Mouse (Mus musculus): ENCODE results near the gene Hist2h4.
"Not testable (repeated sequence)": the region's sequence is repeated elsewhere in the genome, so short reads cannot be mapped to it uniquely, and the experiment has no call there.

Gene Hist2h4

DNA sequence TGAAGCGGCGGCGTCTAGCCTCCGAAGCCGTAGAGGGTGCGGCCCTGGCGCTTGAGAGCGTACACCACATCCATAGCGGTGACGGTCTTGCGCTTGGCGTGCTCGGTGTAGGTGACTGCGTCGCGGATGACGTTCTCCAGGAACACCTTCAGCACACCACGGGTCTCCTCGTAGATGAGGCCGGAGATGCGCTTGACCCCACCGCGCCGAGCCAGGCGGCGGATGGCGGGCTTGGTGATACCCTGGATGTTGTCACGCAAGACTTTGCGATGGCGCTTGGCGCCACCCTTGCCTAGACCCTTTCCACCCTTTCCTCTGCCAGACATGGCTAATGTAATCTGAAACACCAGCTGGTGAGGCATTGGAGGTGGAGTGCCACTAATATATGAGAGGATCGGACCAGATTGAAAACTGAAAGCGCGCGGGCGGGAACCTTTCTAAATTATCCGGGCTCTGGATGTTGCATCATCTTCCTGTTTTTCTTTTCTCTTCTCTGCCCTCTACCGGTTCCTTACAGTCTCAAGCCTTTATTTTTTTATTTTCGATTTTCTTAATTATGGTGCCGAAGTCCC, at the start of gene Hist2h4:
TSS of gene Hist2h4 (minus strand) at position 333 of the 572 bp plus-strand sequence.
- in situ Hi-C loops (cut with MboI; ENCODE audit: low sequenced_read_pairs), result no loop called here

DNA sequence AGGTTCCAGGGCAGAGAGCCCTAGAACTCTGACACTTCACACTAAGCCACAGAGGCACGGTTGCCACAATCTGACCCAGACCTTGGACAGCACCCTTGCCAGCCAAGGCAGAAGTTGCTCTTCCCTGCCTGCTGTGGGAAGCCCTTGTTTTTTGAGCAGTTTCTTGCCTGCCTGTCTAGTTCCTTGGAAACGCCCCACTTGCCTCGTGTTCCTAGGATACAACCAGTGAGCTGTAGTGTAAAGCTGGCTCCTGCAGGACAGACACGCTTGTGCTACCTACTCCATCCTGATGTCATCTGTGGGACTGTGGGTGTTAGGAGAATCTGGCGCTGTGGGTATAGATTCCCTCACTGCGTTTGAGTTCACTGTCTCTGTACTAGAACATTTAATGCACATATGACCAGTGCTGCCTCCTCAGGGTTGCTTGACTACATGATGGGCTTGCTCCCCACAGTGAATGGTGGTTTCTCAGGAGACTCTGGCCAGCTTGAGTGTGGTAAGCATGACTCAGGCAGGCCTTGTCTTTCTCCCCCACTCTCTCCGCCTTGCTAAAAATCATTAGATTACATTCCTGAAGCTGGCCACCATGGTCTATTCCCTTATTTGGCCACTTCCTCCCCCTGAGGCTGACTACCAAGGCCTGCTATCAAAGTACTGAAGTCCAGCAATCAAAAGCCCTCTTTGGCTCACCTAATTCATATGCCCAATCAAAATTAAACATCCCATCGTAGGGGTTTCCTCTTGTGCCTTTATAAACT, 49.4 kb upstream of the Hist2h4 start:
- in situ Hi-C loops (cut with MboI; ENCODE audit: low sequenced_read_pairs), result no loop called here

DNA sequence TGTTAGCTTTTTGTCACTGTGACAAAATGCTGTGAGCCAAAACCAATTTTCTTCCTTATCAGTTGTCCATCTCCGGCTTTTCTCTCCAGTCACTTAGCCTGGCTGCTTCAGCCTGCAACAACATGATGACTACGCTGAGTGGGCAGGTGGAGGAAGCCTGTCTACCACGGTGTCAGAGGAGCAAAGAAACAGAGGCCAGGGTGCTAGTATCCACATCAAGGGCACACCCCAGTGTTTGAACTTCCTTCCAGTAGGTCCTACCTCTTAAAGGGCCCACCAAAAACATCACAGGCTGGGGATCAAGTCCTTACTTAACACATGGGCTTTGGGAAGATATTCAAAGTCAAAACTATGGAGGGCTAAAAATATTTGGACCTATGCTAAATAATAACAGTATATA, 46.3 kb upstream of the Hist2h4 start:
- in situ Hi-C loops (cut with MboI; ENCODE audit: low sequenced_read_pairs), result no loop called here

DNA sequence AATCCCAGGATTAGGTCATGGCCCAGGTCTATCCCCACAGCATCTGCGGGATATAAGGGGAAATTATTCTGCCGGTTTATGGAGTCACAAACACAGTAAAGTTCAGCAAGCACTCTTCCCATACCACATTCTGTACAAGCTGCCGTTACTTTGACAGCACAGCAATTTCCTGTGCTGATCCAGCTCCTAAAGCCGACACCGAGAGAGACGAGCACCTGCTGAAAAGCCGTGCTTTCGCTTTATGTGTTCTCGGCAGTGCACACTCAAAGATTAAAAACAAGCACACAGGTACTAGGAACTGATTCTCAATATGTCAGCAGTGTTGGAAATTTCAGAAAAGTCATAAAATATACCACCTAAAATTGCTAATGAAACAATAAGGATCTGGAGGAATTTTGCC, 43.4 kb upstream of the Hist2h4 start:
- in situ Hi-C loops (cut with MboI; ENCODE audit: low sequenced_read_pairs), result no loop called here

DNA sequence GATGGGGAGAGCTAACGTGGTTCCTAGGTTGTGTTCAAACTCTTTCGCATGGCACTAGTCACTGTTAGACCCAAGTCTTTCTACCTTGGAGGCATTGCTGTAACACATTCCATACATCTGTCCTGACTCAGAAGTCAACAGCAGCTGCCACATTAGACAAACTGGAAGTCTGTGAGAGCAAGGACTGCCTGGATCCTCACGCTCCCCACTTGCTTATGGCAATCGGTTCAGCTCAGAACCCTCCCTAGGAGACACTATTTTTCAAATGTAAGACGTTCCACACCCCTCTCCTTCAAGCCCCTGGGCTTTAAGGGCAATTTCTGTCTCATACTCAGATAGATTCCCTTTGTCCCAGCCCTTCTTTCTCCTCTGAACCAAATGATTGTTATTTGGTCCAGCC, 39.0 kb upstream of the Hist2h4 start:
- in situ Hi-C loops (cut with MboI; ENCODE audit: low sequenced_read_pairs), result no loop called here

DNA sequence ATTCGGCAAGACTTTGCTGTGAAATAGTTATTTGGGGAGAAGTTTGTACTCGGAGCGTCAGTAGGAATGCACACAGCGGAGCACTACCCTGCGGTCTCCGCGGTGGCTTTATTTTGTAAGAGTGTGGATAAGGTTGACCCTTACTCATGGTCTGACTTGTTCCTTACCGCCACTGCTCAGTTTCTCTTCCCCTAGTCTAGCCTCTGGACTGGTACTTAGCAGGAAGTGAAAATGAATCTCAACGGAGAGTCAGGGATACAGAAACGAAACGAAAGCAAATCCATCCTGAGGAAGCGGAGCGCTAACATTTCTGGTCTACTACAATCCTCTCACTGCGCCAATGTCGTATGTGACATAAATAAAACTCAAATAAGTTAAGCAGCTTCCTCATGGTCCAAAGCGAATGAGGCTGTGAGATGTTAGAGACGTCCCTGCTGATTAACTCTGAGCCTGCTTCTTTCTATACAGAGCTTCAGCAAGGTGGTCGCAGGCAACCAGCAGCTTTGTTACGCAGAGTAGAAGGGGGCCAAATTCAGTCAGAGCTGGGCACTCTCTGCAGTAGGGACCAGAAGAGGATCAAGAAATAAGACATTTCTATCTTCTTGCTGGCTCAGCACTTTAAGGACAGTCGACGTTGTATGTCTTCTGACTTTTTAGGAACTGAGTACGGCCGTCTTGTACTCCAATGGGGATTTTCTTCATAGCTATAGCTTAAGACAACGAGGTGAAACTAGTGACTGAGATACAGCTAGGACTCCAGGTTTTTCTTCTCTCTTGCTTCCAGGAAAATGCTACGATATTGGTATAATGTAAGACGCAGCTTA, 37.8 kb upstream of the Hist2h4 start:
- in situ Hi-C loops (cut with MboI; ENCODE audit: low sequenced_read_pairs), result no loop called here

DNA sequence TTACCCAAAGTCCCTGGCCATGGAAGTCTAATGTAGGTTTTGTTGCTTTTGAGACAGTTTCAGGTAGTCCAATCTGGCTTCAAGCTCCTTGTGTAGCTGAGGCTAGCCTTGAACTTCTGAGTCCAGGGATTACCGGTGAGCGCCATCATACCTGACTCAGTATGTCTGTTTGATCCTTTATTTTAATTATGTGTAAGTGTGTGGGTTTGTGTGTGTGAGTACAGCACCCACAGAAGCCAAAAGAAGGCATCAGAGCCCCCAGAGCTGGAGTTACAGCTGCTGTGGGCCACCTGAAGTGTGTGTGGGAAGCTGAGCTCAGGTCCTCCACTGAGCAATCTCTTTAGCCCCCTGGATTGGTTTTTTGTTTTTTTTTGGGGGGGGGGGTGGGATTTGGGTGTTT, 36.5 kb upstream of the Hist2h4 start:
- in situ Hi-C loops (cut with MboI; ENCODE audit: low sequenced_read_pairs), result no loop called here

DNA sequence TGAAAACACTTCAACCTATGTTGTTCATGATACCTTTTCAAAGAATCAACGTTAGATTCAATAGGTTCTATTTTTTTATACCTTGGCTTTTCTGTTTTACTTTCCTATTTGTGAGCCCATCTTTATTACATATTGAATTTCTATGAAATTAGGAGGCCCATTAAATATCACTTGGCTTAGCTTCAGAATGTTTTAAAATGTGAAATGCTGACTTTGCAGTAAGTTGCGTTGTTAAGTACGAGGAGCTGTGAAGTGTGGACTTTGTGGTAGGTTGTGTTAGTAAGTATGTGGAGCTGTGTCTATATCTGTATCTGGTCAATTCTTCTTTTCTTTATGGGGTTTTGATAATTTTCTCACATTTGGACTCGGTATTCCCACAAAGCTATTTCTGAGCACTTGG, 35.2 kb upstream of the Hist2h4 start:
- in situ Hi-C loops (cut with MboI; ENCODE audit: low sequenced_read_pairs), result no loop called here

DNA sequence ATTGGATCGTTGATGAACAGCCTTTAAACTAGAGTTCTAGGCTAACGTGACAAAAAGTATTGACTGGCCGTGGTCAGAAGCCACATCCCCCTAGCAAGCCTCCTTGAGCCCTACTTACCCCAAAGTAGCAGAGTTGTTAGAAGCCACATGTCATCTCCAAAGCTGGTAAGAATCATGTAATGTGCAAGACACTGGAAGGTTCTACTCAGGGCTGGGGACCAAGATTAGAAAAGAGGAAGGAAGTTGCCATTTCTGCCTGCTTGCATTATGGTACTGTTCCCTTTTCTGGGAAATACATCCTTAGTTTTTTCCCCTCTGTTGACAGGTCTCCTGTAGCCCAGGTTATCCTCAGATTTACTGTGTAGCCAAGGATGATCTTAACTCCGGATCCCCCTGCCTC, 30.7 kb upstream of the Hist2h4 start, which contains the start of gene Fcgr1:
TSS of gene Fcgr1 (minus strand) at position 183 of the 400 bp plus-strand sequence.
- in situ Hi-C loops (cut with MboI; ENCODE audit: low sequenced_read_pairs), result no loop called here

DNA sequence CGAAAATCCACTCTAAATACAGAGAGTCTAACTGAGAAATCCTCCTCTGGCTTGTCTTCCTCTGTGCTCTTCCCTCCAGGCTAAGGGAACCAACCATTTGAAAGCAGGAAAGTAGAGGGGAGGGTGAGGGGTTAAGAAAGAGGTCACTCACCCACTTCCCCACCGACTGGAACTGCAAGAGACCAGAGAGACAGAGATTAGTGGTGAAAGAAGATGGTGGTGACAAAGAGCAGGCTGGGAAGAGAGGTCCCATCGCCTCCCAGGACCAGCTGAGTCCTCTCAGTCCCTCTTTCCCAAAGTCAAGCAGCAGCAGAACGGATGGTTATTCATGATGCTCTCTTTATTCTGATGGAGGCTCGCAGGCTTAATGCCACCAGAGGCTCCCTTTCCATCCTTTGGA, 30.3 kb upstream of the Hist2h4 start:
- in situ Hi-C loops (cut with MboI; ENCODE audit: low sequenced_read_pairs), result no loop called here

DNA sequence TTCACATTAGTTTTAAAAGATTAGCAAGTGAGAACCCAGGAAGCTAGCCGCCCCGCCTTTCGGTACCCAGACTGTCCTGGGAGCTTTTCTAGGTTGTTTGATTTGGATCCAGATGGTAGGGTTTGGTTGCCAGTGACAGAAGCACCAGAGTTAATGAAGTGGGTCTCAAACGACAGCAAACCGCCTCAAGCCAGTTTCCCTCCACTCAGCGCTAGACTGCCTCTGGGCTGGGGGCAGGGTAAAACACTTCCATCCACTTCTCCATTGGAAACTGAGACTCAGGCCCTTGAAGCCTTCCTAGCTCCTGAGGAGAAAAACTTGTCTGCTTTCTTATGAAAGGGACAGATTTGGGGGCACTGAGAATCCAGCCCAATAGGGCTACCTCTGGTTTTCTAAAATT, 29.5 kb upstream of the Hist2h4 start:
- in situ Hi-C loops (cut with MboI; ENCODE audit: low sequenced_read_pairs), result no loop called here

DNA sequence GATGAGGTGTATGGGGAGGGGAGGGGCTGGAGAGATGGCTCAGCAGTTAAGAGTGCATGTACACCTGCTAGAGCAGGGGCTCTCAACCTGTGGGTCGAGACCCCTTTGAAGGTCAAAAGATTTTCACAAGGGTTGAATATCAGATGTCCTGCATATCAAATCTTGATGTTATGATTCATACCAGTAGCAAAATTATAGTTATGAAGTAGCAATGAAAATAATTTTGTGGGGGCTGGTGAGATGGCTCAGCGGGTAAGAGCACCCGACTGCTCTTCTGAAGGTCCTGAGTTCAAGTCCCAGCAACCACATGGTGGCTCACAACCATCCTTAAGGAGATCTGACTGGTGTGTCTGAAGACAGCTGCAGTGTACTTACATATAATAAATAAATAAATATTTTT, 27.6 kb upstream of the Hist2h4 start:
- in situ Hi-C loops (cut with MboI; ENCODE audit: low sequenced_read_pairs), result not testable (repeated sequence)

DNA sequence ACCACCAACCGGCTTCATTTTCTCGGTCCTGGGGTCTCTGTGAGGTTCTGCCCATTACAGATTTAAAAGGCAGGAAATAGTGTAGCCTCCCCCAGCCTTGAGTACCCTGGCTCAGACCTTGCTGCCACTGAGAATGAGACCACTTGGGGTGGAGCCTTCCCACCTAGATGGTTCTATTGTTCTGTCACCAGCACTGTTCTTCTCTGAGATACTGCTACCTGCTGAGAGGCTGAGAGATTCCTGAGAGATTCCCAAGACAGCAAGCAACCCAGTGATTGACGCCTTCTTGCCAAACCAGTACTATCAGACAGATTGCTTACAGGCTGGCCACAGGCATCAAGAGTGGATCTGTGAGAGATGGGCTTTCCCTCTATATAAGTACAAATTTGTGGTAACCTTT, 26.1 kb upstream of the Hist2h4 start:
- in situ Hi-C loops (cut with MboI; ENCODE audit: low sequenced_read_pairs), result no loop called here

DNA sequence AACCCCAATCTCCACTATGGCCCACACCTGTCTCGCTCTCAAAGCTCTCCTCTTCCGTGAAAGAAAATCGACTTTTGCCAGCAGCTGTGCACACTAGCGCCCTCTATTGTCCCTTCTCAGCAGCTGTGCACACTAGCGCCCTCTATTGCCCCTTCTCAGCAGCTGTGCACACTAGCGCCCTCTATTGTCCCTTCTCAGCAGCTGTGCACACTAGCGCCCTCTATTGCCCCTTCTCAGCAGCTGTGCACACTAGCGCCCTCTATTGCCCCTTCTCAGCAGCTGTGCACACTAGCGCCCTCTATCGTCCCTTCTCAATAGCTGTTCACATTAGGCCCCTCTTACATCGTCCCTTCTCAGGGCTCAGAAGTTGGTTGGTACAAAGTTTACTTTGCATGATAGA, 24.2 kb upstream of the Hist2h4 start:
- in situ Hi-C loops (cut with MboI; ENCODE audit: low sequenced_read_pairs), result not testable (repeated sequence)

DNA sequence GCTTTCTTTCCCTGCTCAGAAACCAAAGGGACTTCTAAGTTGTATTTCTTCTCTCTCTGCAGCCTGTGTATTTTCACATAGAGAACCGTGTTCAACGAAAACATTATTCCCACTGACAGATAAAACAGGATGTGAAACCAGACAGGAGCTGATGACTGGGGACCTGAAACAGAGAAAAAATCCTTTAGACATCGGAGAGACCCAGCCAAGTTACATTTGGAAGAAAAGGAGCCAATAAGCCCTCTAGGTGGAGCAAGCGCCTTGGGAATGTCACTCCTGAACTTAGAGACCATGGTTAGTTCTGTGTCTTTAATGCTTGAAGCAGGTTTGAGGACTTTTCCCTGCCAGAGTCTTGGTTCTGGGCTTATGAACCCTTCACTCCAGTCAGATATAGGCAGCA, 21.3 kb upstream of the Hist2h4 start:
- in situ Hi-C loops (cut with MboI; ENCODE audit: low sequenced_read_pairs), result no loop called here

DNA sequence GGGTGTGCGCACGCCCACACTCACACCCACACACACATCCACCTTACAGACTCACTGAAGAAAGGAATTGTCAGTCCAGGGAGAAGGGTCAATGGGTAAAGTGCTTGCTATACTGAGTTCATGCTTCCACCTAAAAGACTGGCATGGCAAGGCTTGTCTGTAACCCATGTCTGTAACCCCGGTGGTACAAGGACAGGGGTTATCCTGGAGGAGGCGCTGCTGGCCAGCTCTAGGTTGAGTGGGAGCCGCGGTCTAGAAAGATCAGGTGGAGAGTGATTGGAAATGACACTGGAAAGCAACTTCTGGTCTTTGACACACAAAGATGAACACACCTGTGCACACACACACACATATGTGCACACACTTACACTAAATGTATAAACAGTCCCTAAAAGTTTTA, 17.5 kb upstream of the Hist2h4 start:
- in situ Hi-C loops (cut with MboI; ENCODE audit: low sequenced_read_pairs), result no loop called here

DNA sequence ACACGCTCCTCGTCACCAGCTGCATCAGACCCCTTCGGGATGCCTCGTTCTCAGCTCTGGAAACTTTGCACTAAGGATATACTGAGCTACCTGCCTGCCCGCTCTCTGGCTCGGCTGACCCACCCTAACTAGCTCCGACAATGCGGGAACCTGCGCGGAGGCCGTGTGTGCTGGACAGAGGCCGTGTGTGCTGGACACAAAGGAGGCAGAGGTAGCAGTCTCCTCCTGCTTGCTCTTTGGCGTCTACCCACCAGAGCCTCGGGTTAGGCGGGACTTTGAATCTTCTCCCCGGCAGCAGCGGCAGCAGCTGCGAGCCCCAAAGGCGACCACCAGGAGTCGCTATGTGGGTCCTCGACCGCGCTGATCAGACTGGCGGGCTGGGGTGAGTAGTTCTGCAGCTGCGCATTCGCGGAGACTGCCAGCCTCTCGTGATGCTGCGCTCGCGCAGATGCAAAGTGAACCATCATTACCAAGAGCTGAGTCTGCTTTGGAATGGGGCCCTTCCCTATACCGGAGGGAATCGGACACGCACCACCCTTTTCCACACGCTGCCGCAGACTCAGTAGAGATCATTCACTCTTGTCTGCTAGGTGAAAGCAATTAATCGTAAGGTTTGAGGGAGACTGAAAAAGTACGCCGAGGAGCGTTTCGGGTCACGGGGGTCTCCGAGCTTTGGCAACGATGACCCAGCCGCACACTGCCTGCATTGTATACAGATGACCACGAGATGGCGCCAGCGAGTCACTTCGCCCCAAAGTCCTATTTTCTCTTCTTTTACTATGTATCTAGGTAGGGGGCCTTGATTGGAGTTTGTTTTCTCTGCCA, 14.9 kb upstream of the Hist2h4 start:
- in situ Hi-C loops (cut with MboI; ENCODE audit: low sequenced_read_pairs), result no loop called here

DNA sequence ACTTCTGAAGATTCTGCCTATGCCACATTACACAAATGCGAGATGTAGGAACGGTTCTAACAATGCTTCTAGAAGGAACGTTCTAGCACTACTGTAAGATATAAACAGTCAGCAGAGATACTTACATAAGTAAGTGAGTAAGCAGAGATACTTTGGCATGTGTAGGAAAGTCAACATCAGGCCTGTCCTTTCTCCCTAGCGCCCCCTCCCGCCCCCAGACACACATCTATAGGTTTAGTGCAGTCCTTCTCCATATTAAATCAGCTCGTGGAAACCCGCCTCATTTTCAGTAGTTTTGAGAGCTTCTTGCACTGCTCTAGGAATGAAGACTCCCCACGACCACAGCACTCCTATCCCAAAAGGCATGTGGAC, 14.3 kb upstream of the Hist2h4 start:
- in situ Hi-C loops (cut with MboI; ENCODE audit: low sequenced_read_pairs), result no loop called here

DNA sequence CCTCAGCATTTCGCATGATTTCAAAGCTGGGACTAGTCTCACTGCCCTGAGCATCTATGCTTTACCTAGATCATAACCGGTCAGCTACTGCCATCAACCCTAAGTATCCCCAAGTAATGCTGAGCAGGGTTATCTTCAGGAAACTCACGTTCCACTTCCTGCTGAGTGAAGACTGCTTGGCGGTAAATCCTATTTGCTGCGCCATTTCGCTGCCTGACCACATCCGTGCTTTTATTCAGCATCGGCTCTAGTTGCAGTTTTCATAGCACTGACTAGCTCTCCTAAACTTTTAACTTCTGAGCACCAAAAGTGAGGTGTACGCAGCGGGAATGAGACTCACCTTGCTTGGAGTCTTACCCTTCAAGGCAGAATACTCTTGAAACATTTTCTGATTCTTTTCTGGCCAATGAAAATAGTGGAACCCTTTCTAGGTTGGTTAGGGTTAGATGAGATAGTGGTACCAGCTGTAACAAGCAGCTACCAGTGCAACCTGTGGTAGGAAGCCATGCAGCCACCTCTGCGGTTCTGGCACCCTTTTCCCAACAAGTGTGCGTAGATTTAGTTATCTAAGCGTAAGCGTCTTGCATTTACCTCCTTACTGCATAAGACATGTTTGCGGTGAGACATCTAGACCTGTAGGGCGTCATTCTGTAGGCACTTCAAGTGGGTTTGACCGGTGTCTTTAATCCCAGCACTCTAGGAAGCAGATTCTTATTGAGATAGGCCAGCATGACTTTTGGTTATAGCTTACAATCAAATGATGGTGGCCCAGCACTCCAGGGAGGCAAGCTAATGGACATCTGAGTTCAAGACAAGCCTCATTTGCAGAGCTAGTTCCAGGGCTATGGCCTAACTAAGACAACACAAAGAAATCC, 10.7 kb upstream of the Hist2h4 start:
- in situ Hi-C loops (cut with MboI; ENCODE audit: low sequenced_read_pairs), result no loop called here

Data from CH12F3 (cell line).